Mouse (Mus musculus): ENCODE data around the gene Zfp978.
"Not testable (repeated sequence)": the region's sequence is repeated elsewhere in the genome, so short reads cannot be mapped to it uniquely, and the experiment has no call there.

DNA sequence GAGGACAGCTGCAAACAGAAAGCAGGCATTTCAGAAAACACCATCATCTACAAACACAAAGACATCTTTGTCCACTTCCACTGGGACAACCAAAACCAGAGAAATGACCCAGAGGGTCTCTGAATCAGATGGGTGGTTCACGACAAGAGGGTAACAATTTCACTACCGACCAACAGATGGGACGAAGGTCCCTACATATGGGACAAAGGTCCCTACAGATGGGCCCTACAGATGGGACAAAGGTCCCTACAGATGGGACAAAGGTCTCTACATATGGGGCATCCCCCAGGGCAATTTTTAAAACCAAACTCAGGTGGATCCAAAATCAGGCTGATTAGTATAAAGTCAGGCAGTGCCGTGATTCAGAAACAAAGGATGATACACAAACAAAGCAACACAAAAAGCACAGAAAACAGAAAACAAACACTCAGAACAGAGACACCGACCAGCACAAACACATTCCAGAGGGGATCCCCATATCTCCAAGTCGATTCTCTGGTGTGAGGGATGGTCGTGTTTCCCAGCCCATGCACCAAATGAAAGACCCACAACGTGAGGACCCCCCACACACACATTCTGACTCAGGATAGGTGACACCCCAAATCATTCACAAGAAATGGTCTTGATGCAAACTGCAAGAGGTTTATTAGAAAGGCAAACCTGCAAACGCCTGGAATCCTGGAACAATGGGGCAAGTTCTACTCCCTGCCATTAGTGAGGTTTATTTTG lies 11.3 kb upstream of the Zfp978 start:
- not testable (repeated sequence) for TF ChIP-seq CTCF, EP300 (IDR thresholded peaks at IDR 0.05; ENCODE audit: low read depth)
